Mouse (Mus musculus) embryonic fibroblast, embryonic 13.5 days (primary cell): Measurements from ENCODE around the gene Ube2i.

Experiments
- CTCF ChIP-seq: IDR thresholded peaks from 2 replicates; pipeline ENCODE4 v1.5.1; 2011; ENCODE audit warnings: mild to moderate bottlenecking, control low read depth, low read length, moderate library complexity, borderline replicate concordance; ENCODE audit not compliant: insufficient read depth
- POLR2A ChIP-seq: IDR thresholded peaks from 2 replicates; pipeline ENCODE4 v1.6.1; 2011; ENCODE audit warnings: low read depth, mild to moderate bottlenecking, control low read depth, low read length, moderate library complexity

DNA sequence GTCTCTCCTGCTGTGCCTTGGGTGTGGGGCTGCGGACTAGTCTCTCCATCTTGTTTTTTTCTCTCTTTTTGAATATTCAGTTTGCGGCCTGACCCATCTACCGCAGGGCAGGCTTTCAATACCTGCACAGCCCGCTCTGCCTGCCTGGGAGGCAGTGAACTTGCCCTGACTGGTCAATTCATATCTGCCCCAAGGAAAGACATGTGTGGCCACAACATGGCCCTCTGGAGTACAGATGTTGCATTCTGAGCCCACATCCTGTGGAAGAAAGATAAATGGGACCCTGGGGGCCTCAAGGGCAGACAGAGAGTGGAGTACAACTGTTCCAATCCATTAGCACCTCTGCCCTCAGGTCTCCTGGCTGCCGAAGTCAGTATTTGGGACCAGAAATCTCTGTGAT lies 23.7 kb upstream of the Ube2i start, which contains the start of gene Prss34:
- TF ChIP-seq CTCF (no peak), POLR2A (no peak)
